Mouse (Mus musculus): ENCODE results near the gene Mettl25.

Gene Mettl25

GRCm38 (mm10) chr10:105763959-105764358 is 77.2 kb downstream of the Mettl25 start:
- TF ChIP-seq CTCF (conservative IDR thresholded peaks at IDR 0.05; ENCODE audit: low read length) (no peak), NANOG (IDR thresholded peaks at IDR 0.05; ENCODE audit: borderline replicate concordance, low read length) (no peak), POU5F1 (IDR thresholded peaks at IDR 0.05; ENCODE audit: borderline replicate concordance, low read length) (no peak)
- no peaks in the 10 kb centered on the region for H3K36me3 ChIP-seq (ENCODE audit: insufficient read depth, low read length)
- H3K4me1 ChIP-seq (replicated peaks; ENCODE audit: low read depth, low read length) = no peaks in the 10 kb centered on the region
- H3K4me3 ChIP-seq (replicated peaks; ENCODE audit: low read length) = no peak overlapping the region
- no peaks in the 10 kb centered on the region for H3K27me3 ChIP-seq (ENCODE audit: insufficient read depth, low read length)
- no peaks in the 10 kb centered on the region for H3K9me3 ChIP-seq (ENCODE audit: low read length)

GRCm38 (mm10) chr10:105760460-105760859 is 80.7 kb downstream of the Mettl25 start:
- H3K4me3 ChIP-seq (replicated peaks; ENCODE audit: low read length) = no peak overlapping the region
- peaks cover 12% of the 10 kb centered on the region for H3K4me1 ChIP-seq (replicated peaks; ENCODE audit: low read depth, low read length)
- no peaks in the 10 kb centered on the region for H3K36me3 ChIP-seq (ENCODE audit: insufficient read depth, low read length)
- no peaks in the 10 kb centered on the region for H3K9me3 ChIP-seq (ENCODE audit: low read length)
- TF ChIP-seq CTCF (conservative IDR thresholded peaks at IDR 0.05; ENCODE audit: low read length) (no peak), NANOG (IDR thresholded peaks at IDR 0.05; ENCODE audit: borderline replicate concordance, low read length) (no peak), POU5F1 (IDR thresholded peaks at IDR 0.05; ENCODE audit: borderline replicate concordance, low read length) (no peak)
- H3K27me3 ChIP-seq (ENCODE audit: insufficient read depth, low read length) = no peaks in the 10 kb centered on the region

- Histone ChIP-seq H3K27me3 (ENCODE audit: insufficient read depth, low read length) (no peaks in the 10 kb centered on the region), H3K9me3 (ENCODE audit: low read length) (no peaks in the 10 kb centered on the region), H3K4me3 (replicated peaks; ENCODE audit: low read length) (no peak overlapping the region), H3K36me3 (ENCODE audit: insufficient read depth, low read length) (no peaks in the 10 kb centered on the region), H3K4me1 (replicated peaks; ENCODE audit: low read depth, low read length) (peaks cover 15% of the 10 kb centered on the region)
- TF ChIP-seq POU5F1 (IDR thresholded peaks at IDR 0.05; ENCODE audit: borderline replicate concordance, low read length) (no peak), NANOG (IDR thresholded peaks at IDR 0.05; ENCODE audit: borderline replicate concordance, low read length) (no peak), CTCF (conservative IDR thresholded peaks at IDR 0.05; ENCODE audit: low read length) (no peak)
Measured at GRCm38 (mm10) chr10:105760046-105760445, 81.1 kb downstream of the Mettl25 start.

- Histone ChIP-seq H3K4me3 (replicated peaks; ENCODE audit: low read length) (0 out of 2 replicates have a peak overlapping the region, but pooled peaks have one; percentile 10), H3K4me1 (replicated peaks; ENCODE audit: low read depth, low read length) (peaks cover 52% of the 10 kb centered on the region)
Measured at GRCm38 (mm10) chr10:105753831-105754605, 87.2 kb downstream of the Mettl25 start.

GRCm38 (mm10) chr10:105746019-105746418 is 95.2 kb downstream of the Mettl25 start:
- no peaks in the 10 kb centered on the region for H3K27me3 ChIP-seq (ENCODE audit: insufficient read depth, low read length)
- H3K4me3 ChIP-seq (replicated peaks; ENCODE audit: low read length) = no peak overlapping the region
- TF ChIP-seq POU5F1 (IDR thresholded peaks at IDR 0.05; ENCODE audit: borderline replicate concordance, low read length) (no peak), CTCF (conservative IDR thresholded peaks at IDR 0.05; ENCODE audit: low read length) (no peak), NANOG (IDR thresholded peaks at IDR 0.05; ENCODE audit: borderline replicate concordance, low read length) (no peak)
- peaks cover 7% of the 10 kb centered on the region; the same call in 1 of the 2 replicates for H3K4me1 ChIP-seq (replicated peaks; ENCODE audit: low read depth, low read length)
- H3K9me3 ChIP-seq (ENCODE audit: low read length) = no peaks in the 10 kb centered on the region
- H3K36me3 ChIP-seq (ENCODE audit: insufficient read depth, low read length) = no peaks in the 10 kb centered on the region

More at GRCm38 (mm10) chr10:105753831-105754605, 87.2 kb downstream of the Mettl25 start:
- TF ChIP-seq CTCF (conservative IDR thresholded peaks at IDR 0.05; ENCODE audit: low read length) (no peak), NANOG (IDR thresholded peaks at IDR 0.05; ENCODE audit: borderline replicate concordance, low read length) (peak; percentile 52; the same call in 1 of the 2 replicates), POU5F1 (IDR thresholded peaks at IDR 0.05; ENCODE audit: borderline replicate concordance, low read length) (no peak)
- H3K27me3 ChIP-seq (ENCODE audit: insufficient read depth, low read length) = no peaks in the 10 kb centered on the region
- H3K36me3 ChIP-seq (ENCODE audit: insufficient read depth, low read length) = no peaks in the 10 kb centered on the region
- no peaks in the 10 kb centered on the region for H3K9me3 ChIP-seq (ENCODE audit: low read length)

GRCm38 (mm10) chr10:105741736-105742135 is 99.4 kb downstream of the Mettl25 start:
- Histone ChIP-seq H3K27me3 (ENCODE audit: insufficient read depth, low read length) (no peaks in the 10 kb centered on the region), H3K9me3 (ENCODE audit: low read length) (no peaks in the 10 kb centered on the region), H3K4me1 (replicated peaks; ENCODE audit: low read depth, low read length) (no peaks in the 10 kb centered on the region), H3K4me3 (replicated peaks; ENCODE audit: low read length) (no peak overlapping the region), H3K36me3 (ENCODE audit: insufficient read depth, low read length) (no peaks in the 10 kb centered on the region)
- TF ChIP-seq CTCF (conservative IDR thresholded peaks at IDR 0.05; ENCODE audit: low read length) (no peak), POU5F1 (IDR thresholded peaks at IDR 0.05; ENCODE audit: borderline replicate concordance, low read length) (no peak), NANOG (IDR thresholded peaks at IDR 0.05; ENCODE audit: borderline replicate concordance, low read length) (no peak)

GRCm38 (mm10) chr10:105738942-105739341 is 102.2 kb downstream of the Mettl25 start:
- TF ChIP-seq POU5F1 (IDR thresholded peaks at IDR 0.05; ENCODE audit: borderline replicate concordance, low read length) (no peak), CTCF (conservative IDR thresholded peaks at IDR 0.05; ENCODE audit: low read length) (no peak), NANOG (IDR thresholded peaks at IDR 0.05; ENCODE audit: borderline replicate concordance, low read length) (no peak)
- Histone ChIP-seq H3K4me3 (replicated peaks; ENCODE audit: low read length) (no peak overlapping the region), H3K9me3 (ENCODE audit: low read length) (no peaks in the 10 kb centered on the region), H3K27me3 (ENCODE audit: insufficient read depth, low read length) (no peaks in the 10 kb centered on the region), H3K36me3 (ENCODE audit: insufficient read depth, low read length) (no peaks in the 10 kb centered on the region), H3K4me1 (replicated peaks; ENCODE audit: low read depth, low read length) (no peaks in the 10 kb centered on the region)

GRCm38 (mm10) chr10:105727798-105728197 is 113.4 kb downstream of the Mettl25 start:
- no peak overlapping the region for H3K4me3 ChIP-seq (replicated peaks; ENCODE audit: low read length)
- no peaks in the 10 kb centered on the region for H3K27me3 ChIP-seq (ENCODE audit: insufficient read depth, low read length)
- no peaks in the 10 kb centered on the region for H3K9me3 ChIP-seq (ENCODE audit: low read length)
- TF ChIP-seq NANOG (IDR thresholded peaks at IDR 0.05; ENCODE audit: borderline replicate concordance, low read length) (no peak), CTCF (conservative IDR thresholded peaks at IDR 0.05; ENCODE audit: low read length) (no peak), POU5F1 (IDR thresholded peaks at IDR 0.05; ENCODE audit: borderline replicate concordance, low read length) (no peak)
- no peaks in the 10 kb centered on the region for H3K36me3 ChIP-seq (ENCODE audit: insufficient read depth, low read length)
- no peaks in the 10 kb centered on the region for H3K4me1 ChIP-seq (replicated peaks; ENCODE audit: low read depth, low read length)

Data from E14TG2a.4 (cell line).